In the genomic region with DNA sequence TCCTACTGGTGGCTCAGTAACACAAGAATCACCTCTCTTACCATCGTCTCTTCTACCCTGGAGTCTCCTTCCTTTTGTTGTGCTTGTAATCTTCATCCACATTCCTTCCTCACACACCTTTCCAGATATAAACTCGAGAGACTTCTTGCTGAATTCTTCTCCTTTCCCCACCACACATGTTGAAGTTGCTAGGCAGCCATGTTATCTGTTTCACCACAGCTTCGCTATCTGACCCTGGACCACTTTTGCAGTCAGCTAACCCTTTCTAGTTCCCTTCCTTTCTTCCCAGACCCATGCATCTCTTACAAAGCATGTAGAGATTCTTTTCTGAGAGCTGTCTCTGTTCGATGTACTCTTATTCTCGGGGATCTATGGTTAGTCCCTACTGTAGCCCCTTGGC, we compare ENCODE assay signal across 31 mouse cellular contexts.
"Had no signal": no experiment of that assay in that cellular context is flagged by ENCODE, and none has a peak within 500 bp of the region (broad histone marks: within the 10 kb centered on the region; RNA-seq: fewer than 3 reads in every experiment).

No protein-coding gene starts in this region.

- DNase-seq: left cerebral cortex, postnatal 4 days; liver; liver, embryonic 13.5 days; liver, postnatal 0 days; lung, adult 18-20 months; lung, adult 2 months; lung, embryonic 14.5 days; lung, postnatal 10 days; lung, postnatal 14 days; lung, postnatal 36 days; lung, postnatal 4 days; midbrain, embryonic 14.5 days had no signal

- H3K4me2 ChIP-seq: limb, embryonic 12.5 days; limb, embryonic 13.5 days; limb, embryonic 15.5 days; liver, embryonic 11.5 days; liver, embryonic 12.5 days; liver, embryonic 13.5 days; liver, embryonic 15.5 days; lung, embryonic 14.5 days; lung, embryonic 15.5 days; midbrain, embryonic 11.5 days; midbrain, embryonic 12.5 days; midbrain, embryonic 13.5 days; midbrain, embryonic 15.5 days; neural tube, embryonic 12.5 days; neural tube, embryonic 13.5 days had no signal

- ATAC-seq: liver, embryonic 12.5 days; liver, postnatal 0 days; midbrain, embryonic 13.5 days; midbrain, embryonic 15.5 days; midbrain, embryonic 16.5 days had no signal

- H3K9ac ChIP-seq: limb, embryonic 12.5 days; limb, embryonic 13.5 days; limb, embryonic 15.5 days; liver, embryonic 12.5 days; liver, embryonic 13.5 days; liver, embryonic 14.5 days; liver, embryonic 15.5 days; liver, postnatal 0 days; lung, embryonic 14.5 days; lung, embryonic 15.5 days; midbrain, embryonic 12.5 days; midbrain, embryonic 13.5 days; midbrain, embryonic 15.5 days; neural tube, embryonic 12.5 days; neural tube, embryonic 13.5 days had no signal

- H3K9me3 ChIP-seq: limb, embryonic 10.5 days; limb, embryonic 12.5 days; limb, embryonic 13.5 days; limb, embryonic 15.5 days; liver, embryonic 12.5 days; liver, embryonic 13.5 days; liver, embryonic 15.5 days; lung, embryonic 15.5 days; megakaryocyte, embryonic 14.5 days; midbrain, embryonic 10.5 days; midbrain, embryonic 12.5 days; midbrain, embryonic 13.5 days; midbrain, embryonic 15.5 days; neural tube, embryonic 12.5 days; neural tube, embryonic 13.5 days had no signal

- H3K36me3 ChIP-seq: limb, embryonic 10.5 days; limb, embryonic 12.5 days; limb, embryonic 13.5 days; limb, embryonic 15.5 days; liver, embryonic 12.5 days; liver, embryonic 13.5 days; liver, embryonic 15.5 days; lung, embryonic 15.5 days; midbrain, embryonic 10.5 days; midbrain, embryonic 12.5 days; midbrain, embryonic 13.5 days; midbrain, embryonic 15.5 days; neural tube, embryonic 12.5 days; neural tube, embryonic 13.5 days had no signal

- H3K27ac ChIP-seq: limb, embryonic 10.5 days; limb, embryonic 12.5 days; limb, embryonic 13.5 days; limb, embryonic 15.5 days; liver, embryonic 12.5 days; liver, embryonic 13.5 days; liver, embryonic 14.5 days; liver, embryonic 15.5 days; lung, embryonic 15.5 days; midbrain, embryonic 10.5 days; midbrain, embryonic 12.5 days; midbrain, embryonic 13.5 days; midbrain, embryonic 15.5 days; neural tube, embryonic 12.5 days; neural tube, embryonic 13.5 days had no signal

- H3K4me1 ChIP-seq: limb, embryonic 10.5 days; limb, embryonic 12.5 days; limb, embryonic 13.5 days; limb, embryonic 15.5 days; liver, embryonic 12.5 days; liver, embryonic 13.5 days; liver, embryonic 15.5 days; midbrain, embryonic 10.5 days; midbrain, embryonic 12.5 days; midbrain, embryonic 13.5 days; midbrain, embryonic 15.5 days; neural tube, embryonic 12.5 days; neural tube, embryonic 13.5 days had no signal

- H3K27me3 ChIP-seq: limb, embryonic 12.5 days; limb, embryonic 13.5 days; limb, embryonic 15.5 days; liver, embryonic 12.5 days; liver, embryonic 13.5 days; liver, embryonic 15.5 days; lung, embryonic 15.5 days; megakaryocyte, embryonic 14.5 days; midbrain, embryonic 15.5 days; neural tube, embryonic 12.5 days; neural tube, embryonic 13.5 days had no signal

- H3K4me3 ChIP-seq: limb, embryonic 10.5 days; limb, embryonic 12.5 days; limb, embryonic 13.5 days; limb, embryonic 15.5 days; liver, embryonic 12.5 days; liver, embryonic 13.5 days; liver, embryonic 15.5 days; lung, embryonic 15.5 days; megakaryocyte, embryonic 14.5 days; midbrain, embryonic 10.5 days; midbrain, embryonic 12.5 days; midbrain, embryonic 13.5 days; midbrain, embryonic 15.5 days; myocyte; neural tube, embryonic 12.5 days; neural tube, embryonic 13.5 days had no signal
